Mouse (Mus musculus): ENCODE data around the gene Tmc3. TPM values are rescaled to one million over a fixed set of nuclear protein-coding genes. Genes with fewer than 3 reads are reported as not detected.

The Tmc3 gene
- total RNA-seq, 2 experiments from 2014 or later, result not detected

- Histone ChIP-seq H3K27ac (no peak overlapping the region), H3K4me3 (no peak overlapping the region)
- no peak for TF ChIP-seq CTCF (IDR thresholded peaks at IDR 0.05)
- intact Hi-C loops (cut with DNase I), result no loop called here
- DNase-seq, result no peak
These were observed 49.1 kb downstream of the Tmc3 start for GRCm38 (mm10) chr7:83633856-83634255.

GRCm38 (mm10) chr7:83635726-83636125, 51.0 kb downstream of the Tmc3 start:
- no peak overlapping the region for H3K4me3 ChIP-seq
- no peak for TF ChIP-seq CTCF (IDR thresholded peaks at IDR 0.05)
- intact Hi-C loops (cut with DNase I), result no loop called here
- H3K27ac ChIP-seq, result no peak overlapping the region
- no peak for DNase-seq

- Histone ChIP-seq H3K27ac (no peak overlapping the region), H3K4me3 (no peak overlapping the region)
- intact Hi-C loops (cut with DNase I), result no loop called here
- no peak for DNase-seq
- TF ChIP-seq CTCF (IDR thresholded peaks at IDR 0.05), result no peak
These were observed 51.7 kb downstream of the Tmc3 start for GRCm38 (mm10) chr7:83636425-83636824.

DNA sequence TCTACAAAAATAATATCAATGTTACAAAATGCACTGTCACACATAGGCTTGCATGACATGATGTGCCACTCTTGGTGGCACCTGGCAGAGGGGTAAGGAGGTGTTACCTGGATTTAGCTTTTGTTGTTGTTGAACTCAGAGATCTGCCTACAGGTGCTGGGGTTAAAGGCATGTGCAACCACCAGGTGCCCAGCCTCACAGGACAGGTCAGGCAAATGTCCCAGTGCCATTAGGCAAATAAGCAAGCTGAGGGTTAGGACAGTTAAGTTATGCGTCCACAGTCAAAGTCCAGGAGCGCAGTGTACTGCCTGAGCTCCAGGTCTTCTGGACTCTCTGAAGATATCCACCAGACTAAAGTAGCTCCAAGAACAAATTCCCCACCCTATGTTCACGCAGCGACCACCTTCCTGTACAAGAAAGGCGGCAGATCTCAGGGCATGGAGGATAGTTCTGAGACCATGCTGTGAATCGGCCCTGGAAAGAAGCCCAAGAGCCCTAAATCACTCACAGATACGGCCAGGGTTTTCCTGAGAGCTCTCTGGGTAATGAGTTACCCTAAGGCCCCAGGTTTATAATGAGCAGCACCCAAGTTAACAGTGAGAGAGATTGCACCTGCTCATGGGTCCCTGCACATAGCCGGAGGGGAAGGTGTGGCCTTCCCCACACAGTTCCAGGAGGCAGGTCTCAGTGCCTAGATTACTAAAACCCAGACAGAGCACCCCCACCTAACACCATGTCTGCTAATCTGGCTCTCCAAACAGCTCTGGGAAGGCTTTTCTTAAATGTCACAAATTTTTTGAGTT, 53.3 kb downstream of the Tmc3 start:
- no peak for DNase-seq
- Histone ChIP-seq H3K27ac (no peak overlapping the region), H3K4me3 (no peak overlapping the region)
- intact Hi-C loops (cut with DNase I), result no loop called here
- TF ChIP-seq CTCF (IDR thresholded peaks at IDR 0.05), result no peak

GRCm38 (mm10) chr7:83639084-83639483, 54.4 kb downstream of the Tmc3 start:
- Histone ChIP-seq H3K4me3 (no peak overlapping the region), H3K27ac (no peak overlapping the region)
- no peak for TF ChIP-seq CTCF (IDR thresholded peaks at IDR 0.05)
- DNase-seq, result no peak
- intact Hi-C loops (cut with DNase I), result no loop called here

DNA sequence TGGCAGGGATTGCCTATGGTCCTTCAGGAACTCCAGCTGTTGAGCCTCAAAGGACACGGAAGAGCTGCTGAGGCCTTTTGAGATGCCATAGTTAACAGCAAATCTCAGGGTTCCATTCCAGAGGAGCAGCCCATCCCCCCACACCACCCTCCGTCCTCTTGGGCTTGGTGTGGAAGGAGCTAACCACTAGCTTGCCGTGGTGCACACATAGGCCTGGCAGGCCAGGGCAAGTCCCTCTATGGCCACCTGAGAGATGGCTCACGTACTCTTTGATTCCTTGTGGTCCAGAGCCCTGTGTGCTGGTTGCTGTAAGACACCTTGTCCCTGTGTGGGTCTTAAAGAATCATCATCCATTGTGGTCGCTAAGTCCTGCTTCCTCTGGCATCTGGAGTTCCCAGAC, 55.9 kb downstream of the Tmc3 start:
- no peak for DNase-seq
- no peak for TF ChIP-seq CTCF (IDR thresholded peaks at IDR 0.05)
- Histone ChIP-seq H3K27ac (no peak overlapping the region), H3K4me3 (no peak overlapping the region)
- intact Hi-C loops (cut with DNase I), result no loop called here

- no peak for TF ChIP-seq CTCF (IDR thresholded peaks at IDR 0.05)
- H3K27ac ChIP-seq, result no peak overlapping the region
- intact Hi-C loops (cut with DNase I), result no loop called here
- no peak overlapping the region for H3K4me3 ChIP-seq
- no peak for DNase-seq
These were observed 56.4 kb downstream of the Tmc3 start for GRCm38 (mm10) chr7:83641163-83641562.

DNA sequence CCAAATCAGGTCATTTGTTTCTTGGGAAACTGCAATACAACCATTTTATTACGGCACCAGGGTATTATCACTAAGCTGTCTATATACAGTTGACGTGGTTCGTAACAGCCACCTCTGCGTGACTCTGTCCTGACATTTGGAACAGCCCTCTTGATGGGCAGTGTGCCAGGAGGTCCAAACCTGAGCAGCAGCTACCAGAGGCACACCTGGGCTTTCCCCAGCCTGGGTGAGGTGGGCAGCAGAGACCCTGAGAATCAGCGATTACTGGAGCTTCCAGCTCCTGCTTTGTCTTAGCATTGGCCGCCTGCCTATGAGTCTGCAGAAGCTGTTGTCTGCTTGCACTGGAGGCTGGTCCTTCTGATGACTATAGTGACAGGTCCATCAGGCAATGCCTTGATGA, 58.9 kb downstream of the Tmc3 start:
- H3K4me3 ChIP-seq, result no peak overlapping the region
- H3K27ac ChIP-seq, result no peak overlapping the region
- intact Hi-C loops (cut with DNase I), result no loop called here
- no peak for TF ChIP-seq CTCF (IDR thresholded peaks at IDR 0.05)
- no peak for DNase-seq

DNA sequence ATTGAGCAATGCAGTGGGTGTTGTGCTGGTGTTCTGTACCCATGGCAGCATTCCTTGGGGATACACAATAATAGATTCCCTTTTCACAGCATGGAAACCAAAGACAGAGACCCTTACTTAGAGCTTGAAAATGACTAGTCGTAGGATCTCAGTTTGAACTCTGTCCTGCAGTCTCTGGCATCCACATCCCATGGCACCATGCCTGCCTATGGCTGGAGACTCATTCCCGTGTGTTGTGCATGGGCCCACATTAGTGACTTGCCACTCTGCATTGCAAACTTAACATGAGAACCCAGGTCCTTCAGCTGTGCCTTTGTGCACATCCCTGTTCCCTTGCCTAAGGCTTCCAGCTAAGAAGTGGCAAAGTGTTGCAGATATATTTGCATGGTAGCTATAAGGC, 60.0 kb downstream of the Tmc3 start:
- intact Hi-C loops (cut with DNase I), result no loop called here
- no peak overlapping the region for H3K27ac ChIP-seq
- DNase-seq, result no peak
- no peak for TF ChIP-seq CTCF (IDR thresholded peaks at IDR 0.05)
- no peak overlapping the region for H3K4me3 ChIP-seq

DNA sequence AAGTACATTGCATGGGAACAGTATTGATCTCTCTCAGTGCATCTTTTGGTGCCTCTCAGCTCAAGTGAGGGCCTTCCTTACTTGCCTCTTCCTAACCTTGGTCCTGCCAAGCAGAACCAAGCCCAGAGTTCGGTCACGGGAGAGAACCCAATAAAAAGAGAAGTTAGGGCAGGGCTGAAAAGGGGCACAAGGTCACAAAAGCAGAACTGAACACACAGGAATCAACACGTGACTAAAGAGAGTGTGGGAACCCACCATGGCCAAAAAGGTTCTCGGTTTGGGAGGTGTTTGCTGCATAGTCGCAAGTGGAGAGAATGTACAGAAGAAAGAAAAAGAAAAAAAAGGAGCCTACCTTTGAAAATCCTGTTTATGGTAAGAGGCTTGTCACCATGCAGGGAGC, 60.7 kb downstream of the Tmc3 start:
- intact Hi-C loops (cut with DNase I), result no loop called here
- Histone ChIP-seq H3K4me3 (no peak overlapping the region), H3K27ac (no peak overlapping the region)
- no peak for TF ChIP-seq CTCF (IDR thresholded peaks at IDR 0.05)
- no peak for DNase-seq

- intact Hi-C loops (cut with DNase I), result no loop called here
- Histone ChIP-seq H3K4me3 (no peak overlapping the region), H3K27ac (no peak overlapping the region)
- no peak for DNase-seq
- TF ChIP-seq CTCF (IDR thresholded peaks at IDR 0.05), result no peak
These were observed 64.1 kb downstream of the Tmc3 start for GRCm38 (mm10) chr7:83648807-83649206.

GRCm38 (mm10) chr7:83650638-83651037, 65.9 kb downstream of the Tmc3 start:
- peak overlapping the region; percentile 32; the same call in 1 of the 2 replicates for H3K4me3 ChIP-seq
- DNase-seq, result no peak
- no peak overlapping the region for H3K27ac ChIP-seq
- intact Hi-C loops (cut with DNase I), result no loop called here
- no peak for TF ChIP-seq CTCF (IDR thresholded peaks at IDR 0.05)

GRCm38 (mm10) chr7:83652498-83652897, 67.8 kb downstream of the Tmc3 start:
- no peak overlapping the region for H3K4me3 ChIP-seq
- intact Hi-C loops (cut with DNase I), result no loop called here
- TF ChIP-seq CTCF (IDR thresholded peaks at IDR 0.05), result no peak
- no peak overlapping the region for H3K27ac ChIP-seq
- DNase-seq, result no peak

DNA sequence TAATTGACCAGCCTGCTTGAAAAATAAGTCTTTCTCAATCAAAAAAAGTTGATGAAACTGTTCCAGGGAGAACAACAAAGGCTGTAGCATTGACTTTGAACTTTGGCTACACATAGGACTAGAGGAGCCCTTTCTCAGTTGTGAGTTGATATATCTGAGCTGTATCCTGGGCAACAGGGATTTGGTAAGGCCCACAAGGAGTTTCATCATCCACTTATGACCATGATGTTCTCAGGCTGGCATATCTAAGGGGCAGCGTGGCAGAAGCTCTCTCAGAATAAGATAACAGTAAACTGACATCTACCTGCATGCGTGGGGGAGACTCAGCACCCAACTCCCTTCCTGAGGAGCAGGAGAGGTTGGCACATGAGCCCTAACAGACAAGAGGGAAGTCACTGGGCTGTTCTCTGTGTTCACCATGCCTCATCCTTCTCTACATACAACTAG, 68.9 kb downstream of the Tmc3 start:
- peak overlapping the region; percentile 73; the same call in 1 of the 2 replicates for H3K27ac ChIP-seq
- H3K4me3 ChIP-seq, result peak overlapping the region; percentile 70
- intact Hi-C loops (cut with DNase I), result no loop called here
- no peak for DNase-seq
- TF ChIP-seq CTCF (IDR thresholded peaks at IDR 0.05), result no peak

All from gastrocnemius, adult 2 months (tissue).